Mouse (Mus musculus) kidney, postnatal 0 days (tissue): ENCODE results near the gene Gm3336. TPM values are rescaled to one million over a fixed set of nuclear protein-coding genes. Genes with fewer than 3 reads are reported as not detected.

Experiments used
- ATAC-seq: fragments of 200-750 bp; cut with Nextera tagmentation; replicated peaks from 2 replicates; pipeline ENCODE4 v1.8.0; 2017; ENCODE audit warnings: low read depth, moderate number of reproducible peaks, moderate TSS enrichment, moderate library complexity; ENCODE audit not compliant: low FRiP score
- DNase-seq: peaks from one replicate; pipeline ENCODE4 v3.0.0-alpha.2; 2016; ENCODE audit warnings: low spot score
- H3K27ac ChIP-seq: fragments of 300-500 bp; sonication (generic); 2 replicates; pipeline ENCODE4 v1.5.1; 2014; ENCODE audit warnings: mild to moderate bottlenecking
- H3K27me3 ChIP-seq: fragments of 300-500 bp; sonication (generic); 2 replicates; pipeline ENCODE4 v1.6.1; 2014; ENCODE audit warnings: low read length, mixed read lengths; ENCODE audit not compliant: insufficient read depth
- H3K36me3 ChIP-seq: fragments of 300-500 bp; sonication (generic); 2 replicates; pipeline ENCODE4 v1.6.1; 2014; ENCODE audit warnings: low read length, mixed read lengths; ENCODE audit not compliant: insufficient read depth
- H3K4me1 ChIP-seq: fragments of 300-500 bp; sonication (generic); replicated peaks from 2 replicates; pipeline ENCODE4 v1.6.1; 2014; ENCODE audit warnings: antibody characterized with exemption, low read length, mixed read lengths; ENCODE audit not compliant: insufficient read depth
- H3K4me2 ChIP-seq: fragments of 300-500 bp; sonication (generic); 2 replicates; pipeline ENCODE4 v1.6.1; 2014; ENCODE audit warnings: mild to moderate bottlenecking, low read length, moderate library complexity, mixed read lengths
- H3K4me3 ChIP-seq: fragments of 300-500 bp; sonication (generic); replicated peaks from 2 replicates; pipeline ENCODE4 v1.5.1; 2014; ENCODE audit warnings: low read depth, low read length
- H3K9ac ChIP-seq: fragments of 300-500 bp; sonication (generic); 2 replicates; pipeline ENCODE4 v1.6.1; 2014; ENCODE audit warnings: low read depth, low read length
- H3K9me3 ChIP-seq: fragments of 300-500 bp; sonication (generic); replicated peaks from 2 replicates; pipeline ENCODE4 v1.6.1; 2016; ENCODE audit warnings: low read length, inconsistent platforms, mixed read lengths
- CTCF ChIP-seq: IDR thresholded peaks from 2 replicates; pipeline ENCODE4 v1.5.1; 2016; ENCODE audit warnings: antibody characterized with exemption, low read depth, mild to moderate bottlenecking, moderate library complexity
- WGBS: fragments of 180-500 bp; shearing (Covaris S2); extraction: QIAGEN DNeasy Blood & Tissue Kit; methylation state at CpG from one replicate; pipeline ENCODE4 v1.1.7; 2014; 5-methylcytosine and 5-hydroxymethylcytosine counted together
- polyA plus RNA-seq: library from polyadenylated mRNA; unstranded; fragments of >200 nt; fragmentation: Nextera tagmentation; extraction: Ambion mirVana; gene quantifications from 2 replicates; pipeline ENCODE4 v1.2.1, GENCODE M21; 2015

Gm3336 gene
- polyA plus RNA-seq, 1 experiment from 2014 or later, result 0.74 TPM

DNA sequence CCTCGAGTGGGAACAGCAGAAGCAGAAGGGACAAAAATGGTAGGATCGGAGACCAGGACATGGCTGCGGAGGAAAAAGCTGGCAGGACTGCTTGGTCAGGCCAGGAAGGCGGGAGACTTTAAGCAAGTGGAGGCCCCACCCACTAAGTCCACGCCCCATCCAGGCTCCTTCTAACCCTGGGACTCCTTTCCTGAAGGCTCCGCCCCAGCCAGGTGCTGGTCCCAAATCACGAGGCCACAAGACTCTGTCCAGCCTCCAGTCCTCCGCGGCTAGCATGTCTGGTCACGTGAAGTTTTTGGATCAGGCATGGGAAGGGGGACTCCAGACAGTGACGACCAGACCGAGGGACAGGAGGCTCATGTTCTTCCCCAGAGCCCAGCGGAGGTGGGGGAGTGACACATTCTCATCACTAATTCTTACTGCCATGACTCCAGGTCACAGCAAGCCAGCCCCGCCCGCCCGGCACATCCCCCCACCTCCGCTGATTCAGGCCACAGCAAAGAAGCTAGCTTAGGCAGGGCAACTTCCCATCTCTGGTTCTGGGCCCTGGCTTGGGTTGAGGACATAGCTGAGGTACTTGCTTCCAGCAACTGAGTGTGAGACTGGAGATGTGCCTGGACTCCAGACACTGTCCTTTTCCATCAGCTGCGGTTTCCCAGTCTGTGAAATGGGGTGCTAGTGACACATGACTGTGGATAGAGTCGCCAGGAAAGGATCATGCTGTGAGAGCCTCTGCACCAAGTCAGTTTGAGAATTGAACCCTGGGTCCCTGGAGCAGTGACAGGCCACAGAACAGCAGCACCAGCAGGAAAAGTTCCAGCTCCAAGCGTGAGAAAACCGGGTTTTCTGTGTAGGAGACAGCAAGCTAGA lies 48.5 kb downstream of the Gm3336 start:
- peak; percentile 82 for ATAC-seq
- H3K9me3 ChIP-seq, result no peaks in the 10 kb centered on the region
- 8% methylated on average over 21 of the region's 21 CpGs for WGBS

GRCm38 (mm10) chr8:70767503-70767902 lies 49.2 kb downstream of the Gm3336 start:
- H3K27ac ChIP-seq, result no peak overlapping the region
- ATAC-seq (no peak), DNase-seq (no peak)
- H3K27me3 ChIP-seq, result no peaks in the 10 kb centered on the region
- H3K4me3 ChIP-seq, result no peak overlapping the region
- H3K9ac ChIP-seq, result no peak overlapping the region
- H3K4me2 ChIP-seq, result no peak overlapping the region
- no peak for TF ChIP-seq CTCF
- H3K36me3 ChIP-seq, result peaks cover 22% of the 10 kb centered on the region; the same call in 1 of the 2 replicates
- H3K4me1 ChIP-seq, result peaks cover 17% of the 10 kb centered on the region
- H3K9me3 ChIP-seq, result no peaks in the 10 kb centered on the region
- 82% methylated on average over 6 of the region's 6 CpGs for WGBS

More for the DNA sequence above, 48.5 kb downstream of the Gm3336 start:
- Histone ChIP-seq H3K9ac (peak overlapping the region; percentile 61), H3K27me3 (no peaks in the 10 kb centered on the region), H3K4me2 (peak overlapping the region; percentile 91), H3K4me3 (peak overlapping the region; percentile 40), H3K4me1 (peaks cover 17% of the 10 kb centered on the region), H3K36me3 (peaks cover 18% of the 10 kb centered on the region; the same call in 1 of the 2 replicates), H3K27ac (peak overlapping the region; percentile 72)
- no peak for TF ChIP-seq CTCF
- DNase-seq, result peak; percentile 90

- Histone ChIP-seq H3K9me3 (no peaks in the 10 kb centered on the region), H3K9ac (no peak overlapping the region), H3K27ac (no peak overlapping the region), H3K4me2 (no peak overlapping the region), H3K27me3 (no peaks in the 10 kb centered on the region), H3K4me3 (no peak overlapping the region), H3K36me3 (peaks cover 28% of the 10 kb centered on the region; the same call in 1 of the 2 replicates), H3K4me1 (peaks cover 18% of the 10 kb centered on the region)
- no peak for TF ChIP-seq CTCF
- WGBS, result 95% methylated on average over 32 of the region's 32 CpGs
- ATAC-seq, result no peak
- DNase-seq, result no peak
Measured at GRCm38 (mm10) chr8:70768231-70768776, 50.0 kb downstream of the Gm3336 start.

DNA sequence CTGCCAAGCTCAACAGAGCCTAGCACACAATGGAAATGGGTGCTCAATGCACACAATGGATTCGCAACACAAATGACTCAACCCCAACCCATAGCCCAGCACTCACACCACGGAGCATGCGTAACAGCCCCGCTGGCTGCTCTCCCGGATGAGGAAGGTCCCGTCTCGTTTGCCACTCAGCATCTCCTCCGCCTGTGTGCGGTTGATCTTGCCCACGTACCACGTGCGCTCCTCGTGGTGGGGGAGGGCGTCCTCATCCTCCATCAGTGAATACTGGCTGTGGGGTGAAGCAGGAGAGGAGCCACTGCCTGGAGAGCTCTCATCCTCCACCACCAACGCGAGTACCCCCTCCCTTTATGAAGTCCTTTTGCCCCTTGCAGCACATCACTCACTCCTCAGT lies 50.6 kb downstream of the Gm3336 start:
- no peaks in the 10 kb centered on the region for H3K27me3 ChIP-seq
- peaks cover 32% of the 10 kb centered on the region; the same call in 1 of the 2 replicates for H3K36me3 ChIP-seq
- no peak for TF ChIP-seq CTCF
- H3K4me1 ChIP-seq, result peaks cover 24% of the 10 kb centered on the region
- no peak overlapping the region for H3K9ac ChIP-seq
- no peak overlapping the region for H3K4me2 ChIP-seq
- DNase-seq, result no peak
- no peak for ATAC-seq
- H3K9me3 ChIP-seq, result no peaks in the 10 kb centered on the region
- H3K4me3 ChIP-seq, result no peak overlapping the region
- no peak overlapping the region for H3K27ac ChIP-seq
- 84% methylated on average over 16 of the region's 16 CpGs for WGBS

- Histone ChIP-seq H3K4me1 (peaks cover 28% of the 10 kb centered on the region), H3K4me3 (no peak overlapping the region), H3K4me2 (no peak overlapping the region), H3K27me3 (no peaks in the 10 kb centered on the region), H3K9ac (no peak overlapping the region), H3K27ac (no peak overlapping the region), H3K9me3 (no peaks in the 10 kb centered on the region), H3K36me3 (peaks cover 32% of the 10 kb centered on the region; the same call in 1 of the 2 replicates)
- peak; percentile 100 for TF ChIP-seq CTCF
- peak; percentile 55 for ATAC-seq
- WGBS, result 8% methylated on average over 26 of the region's 26 CpGs
- DNase-seq, result peak; percentile 95
Measured at GRCm38 (mm10) chr8:70769359-70769758, 51.0 kb downstream of the Gm3336 start.

GRCm38 (mm10) chr8:70769858-70770257 lies 51.5 kb downstream of the Gm3336 start:
- H3K4me1 ChIP-seq, result peaks cover 30% of the 10 kb centered on the region
- ATAC-seq (no peak), DNase-seq (no peak)
- no peak overlapping the region for H3K9ac ChIP-seq
- no peaks in the 10 kb centered on the region for H3K9me3 ChIP-seq
- peaks cover 32% of the 10 kb centered on the region; the same call in 1 of the 2 replicates for H3K36me3 ChIP-seq
- H3K27me3 ChIP-seq, result no peaks in the 10 kb centered on the region
- TF ChIP-seq CTCF, result no peak
- no peak overlapping the region for H3K4me3 ChIP-seq
- WGBS, result 78% methylated on average over 12 of the region's 12 CpGs
- H3K4me2 ChIP-seq, result no peak overlapping the region
- H3K27ac ChIP-seq, result no peak overlapping the region
